Mouse (Mus musculus): Measurements from ENCODE around the gene Vwa7. TPM values are rescaled to one million over a fixed set of nuclear protein-coding genes. Genes with fewer than 3 reads are reported as not detected.
"Not testable (repeated sequence)": the region's sequence is repeated elsewhere in the genome, so short reads cannot be mapped to it uniquely, and the experiment has no call there.

The Vwa7 gene
- polyA plus RNA-seq, 1 experiment from 2014 or later, result 0.16 TPM

DNA sequence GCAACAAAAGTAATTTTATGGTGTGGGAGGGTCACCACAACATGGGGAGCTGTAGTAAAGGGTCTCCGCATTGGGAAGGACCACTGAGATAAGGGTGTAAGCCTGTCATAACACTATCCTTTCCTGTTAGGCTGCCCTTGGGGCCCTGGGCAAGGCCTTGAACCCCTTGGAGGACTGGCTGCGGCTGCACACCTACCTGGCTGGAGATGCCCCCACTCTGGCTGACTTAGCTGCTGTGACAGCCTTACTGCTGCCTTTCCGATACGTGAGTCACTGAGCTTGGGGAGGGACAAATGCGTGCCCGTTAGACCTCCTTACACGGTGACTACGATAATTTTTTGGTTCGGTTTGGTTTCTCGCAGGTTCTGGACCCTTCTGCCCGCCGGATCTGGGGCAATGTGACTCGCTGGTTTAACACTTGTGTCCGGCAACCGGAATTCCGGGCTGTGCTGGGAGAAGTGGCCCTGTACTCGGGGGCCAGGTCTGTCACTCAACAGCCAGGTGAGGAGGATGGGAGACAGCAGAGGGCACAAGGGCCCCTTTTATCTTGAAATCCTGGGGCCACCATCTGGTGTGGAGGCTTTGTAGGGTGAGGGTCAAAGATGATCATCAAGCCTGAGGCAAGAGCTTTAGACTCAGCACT lies 12.2 kb upstream of the Vwa7 start:
- peak overlapping the region; percentile 3 for H3K4me3 ChIP-seq (ENCODE audit: low read depth, low read length)
- H3K27ac ChIP-seq (ENCODE audit: low read depth, low read length), result no peak overlapping the region
- H3K4me2 ChIP-seq, result peak overlapping the region; percentile 98
- H3K9ac ChIP-seq (ENCODE audit: low read depth, low read length), result peak overlapping the region; percentile 10
- DNase-seq (ENCODE audit: low spot score), result no peak
- H3K27me3 ChIP-seq (replicated peaks; ENCODE audit: control insufficient read depth, insufficient read depth, low read length), result no peaks in the 10 kb centered on the region
- H3K4me1 ChIP-seq (replicated peaks; ENCODE audit: control insufficient read depth, insufficient read depth, low read length), result peaks cover 27% of the 10 kb centered on the region
- peaks cover 49% of the 10 kb centered on the region for H3K36me3 ChIP-seq (ENCODE audit: control insufficient read depth, insufficient read depth, low read length)
- WGBS, result 90% methylated on average over 17 of the region's 17 CpGs
- no peak for ATAC-seq (replicated peaks; ENCODE audit: low FRiP score)
- no peaks in the 10 kb centered on the region for H3K9me3 ChIP-seq (ENCODE audit: control insufficient read depth, low read length)

DNA sequence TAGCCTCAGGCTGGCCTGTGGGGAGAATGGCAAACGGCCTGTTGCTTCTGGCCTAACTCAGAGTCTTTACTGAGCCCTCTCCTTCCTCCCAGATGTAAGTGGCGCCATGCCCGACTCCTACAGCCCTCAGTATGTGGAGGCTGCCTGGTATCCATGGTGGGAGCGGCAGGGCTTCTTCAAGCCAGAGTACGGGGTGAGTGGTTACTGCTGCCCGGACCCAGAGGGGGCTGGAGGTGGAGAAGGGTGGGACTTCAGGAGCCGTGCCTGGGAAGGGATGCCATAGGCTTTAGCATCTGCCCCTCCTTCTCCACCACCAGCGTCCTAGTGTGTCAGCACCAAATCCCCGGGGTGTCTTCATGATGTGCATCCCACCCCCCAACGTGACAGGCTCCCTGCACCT lies 11.2 kb upstream of the Vwa7 start:
- WGBS, result 93% methylated on average over 10 of the region's 10 CpGs
- Histone ChIP-seq H3K4me3 (ENCODE audit: low read depth, low read length) (0 out of 2 replicates have a peak overlapping the region, but pooled peaks have one; percentile 1), H3K27ac (ENCODE audit: low read depth, low read length) (no peak overlapping the region), H3K36me3 (ENCODE audit: control insufficient read depth, insufficient read depth, low read length) (peaks cover 53% of the 10 kb centered on the region), H3K9ac (ENCODE audit: low read depth, low read length) (no peak overlapping the region), H3K4me2 (no peak overlapping the region), H3K4me1 (replicated peaks; ENCODE audit: control insufficient read depth, insufficient read depth, low read length) (peaks cover 26% of the 10 kb centered on the region), H3K27me3 (replicated peaks; ENCODE audit: control insufficient read depth, insufficient read depth, low read length) (no peaks in the 10 kb centered on the region), H3K9me3 (ENCODE audit: control insufficient read depth, low read length) (no peaks in the 10 kb centered on the region)
- ATAC-seq (replicated peaks; ENCODE audit: low FRiP score), result no peak
- no peak for DNase-seq (ENCODE audit: low spot score)

DNA sequence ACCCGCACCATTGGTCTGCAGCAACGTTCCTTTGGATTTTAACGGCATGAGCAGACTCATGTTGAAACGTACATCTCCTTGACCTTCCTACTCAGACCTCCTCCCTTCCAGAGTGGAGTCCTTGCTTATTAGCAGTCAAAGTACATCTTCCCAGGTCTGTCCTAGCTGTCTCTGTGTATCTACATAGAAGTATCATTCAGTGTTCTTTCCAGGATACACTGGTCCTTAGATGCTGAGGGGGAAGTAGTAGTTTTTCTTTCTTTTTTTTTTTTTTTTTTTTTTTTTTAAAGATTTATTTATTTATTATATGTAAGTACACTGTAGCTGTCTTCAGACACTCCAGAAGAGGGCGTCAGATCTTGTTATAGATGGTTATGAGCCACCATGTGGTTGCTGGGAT lies 10.5 kb upstream of the Vwa7 start:
- WGBS, result 93% methylated on average over 4 of the region's 5 CpGs
- H3K9me3 ChIP-seq (ENCODE audit: control insufficient read depth, low read length); H3K9ac ChIP-seq (ENCODE audit: low read depth, low read length); ATAC-seq (replicated peaks; ENCODE audit: low FRiP score); H3K4me3 ChIP-seq (ENCODE audit: low read depth, low read length); H3K27me3 ChIP-seq (replicated peaks; ENCODE audit: control insufficient read depth, insufficient read depth, low read length); H3K27ac ChIP-seq (ENCODE audit: low read depth, low read length); H3K4me2 ChIP-seq; DNase-seq (ENCODE audit: low spot score): not testable (repeated sequence)
- Histone ChIP-seq H3K36me3 (ENCODE audit: control insufficient read depth, insufficient read depth, low read length) (peaks cover 61% of the 10 kb centered on the region), H3K4me1 (replicated peaks; ENCODE audit: control insufficient read depth, insufficient read depth, low read length) (peaks cover 26% of the 10 kb centered on the region)

DNA sequence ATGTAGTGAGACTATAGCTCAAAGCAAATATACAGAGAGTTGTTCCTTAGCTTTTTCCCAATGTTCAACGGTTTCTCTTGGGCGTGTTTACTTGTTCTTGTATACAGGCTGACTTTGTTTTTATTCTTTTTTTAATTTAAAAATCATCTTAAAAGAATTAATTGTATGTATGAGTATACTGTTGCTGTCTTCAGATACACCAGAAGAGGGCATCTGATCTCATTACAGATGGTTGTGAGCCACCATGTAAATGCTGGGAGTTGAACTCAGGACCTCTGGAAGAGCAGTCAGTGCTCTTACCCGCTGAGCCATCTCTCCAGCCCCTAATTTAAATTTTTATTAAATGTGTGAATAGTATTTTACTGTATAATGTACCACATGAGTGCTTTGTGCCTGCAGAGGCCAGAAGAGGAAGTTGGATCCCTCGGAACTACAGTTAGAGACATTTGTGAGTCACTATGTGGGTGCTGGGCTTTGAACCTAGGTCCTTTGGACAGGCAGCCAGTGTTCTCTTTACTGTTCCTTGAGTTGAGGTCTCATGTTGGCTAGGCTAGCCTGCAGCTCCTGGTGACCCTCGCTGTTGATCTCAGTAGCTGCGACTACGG lies 8.9 kb upstream of the Vwa7 start:
- Histone ChIP-seq H3K4me1 (replicated peaks; ENCODE audit: control insufficient read depth, insufficient read depth, low read length) (peaks cover 22% of the 10 kb centered on the region), H3K9me3 (ENCODE audit: control insufficient read depth, low read length) (no peaks in the 10 kb centered on the region), H3K4me2 (no peak overlapping the region), H3K4me3 (ENCODE audit: low read depth, low read length) (no peak overlapping the region), H3K9ac (ENCODE audit: low read depth, low read length) (no peak overlapping the region), H3K27ac (ENCODE audit: low read depth, low read length) (no peak overlapping the region), H3K27me3 (replicated peaks; ENCODE audit: control insufficient read depth, insufficient read depth, low read length) (no peaks in the 10 kb centered on the region), H3K36me3 (ENCODE audit: control insufficient read depth, insufficient read depth, low read length) (peaks cover 72% of the 10 kb centered on the region)
- DNase-seq (ENCODE audit: low spot score) (no peak), ATAC-seq (replicated peaks; ENCODE audit: low FRiP score) (no peak)
- WGBS, result 91% methylated on average over 7 of the region's 7 CpGs

DNA sequence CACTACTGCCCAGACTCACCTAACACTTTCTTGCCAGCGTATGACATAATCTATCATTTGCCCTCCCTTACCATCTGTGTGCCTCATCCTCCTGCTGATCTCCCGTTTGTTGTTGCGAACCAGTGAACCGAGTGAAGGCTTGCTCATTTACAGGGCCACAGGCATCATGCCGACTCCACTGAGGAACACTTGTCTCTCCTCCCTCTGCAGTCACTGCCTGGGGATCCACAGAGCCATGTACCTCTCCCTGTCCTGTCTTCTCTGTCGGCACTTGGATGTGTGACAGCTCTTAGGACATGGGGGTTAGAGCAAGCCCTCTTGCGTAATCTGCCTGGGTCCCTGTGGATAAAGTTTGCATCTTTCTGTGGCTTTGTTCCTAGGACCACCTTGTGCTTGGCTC lies 6.8 kb upstream of the Vwa7 start:
- H3K4me1 ChIP-seq (replicated peaks; ENCODE audit: control insufficient read depth, insufficient read depth, low read length), result peaks cover 1% of the 10 kb centered on the region; the same call in 1 of the 2 replicates
- H3K27me3 ChIP-seq (replicated peaks; ENCODE audit: control insufficient read depth, insufficient read depth, low read length), result no peaks in the 10 kb centered on the region
- H3K9ac ChIP-seq (ENCODE audit: low read depth, low read length), result no peak overlapping the region
- WGBS, result 89% methylated on average over 7 of the region's 7 CpGs
- no peaks in the 10 kb centered on the region for H3K9me3 ChIP-seq (ENCODE audit: control insufficient read depth, low read length)
- no peak for DNase-seq (ENCODE audit: low spot score)
- ATAC-seq (replicated peaks; ENCODE audit: low FRiP score), result no peak
- H3K4me2 ChIP-seq, result no peak overlapping the region
- H3K4me3 ChIP-seq (ENCODE audit: low read depth, low read length), result no peak overlapping the region
- H3K36me3 ChIP-seq (ENCODE audit: control insufficient read depth, insufficient read depth, low read length), result peaks cover 83% of the 10 kb centered on the region
- H3K27ac ChIP-seq (ENCODE audit: low read depth, low read length), result no peak overlapping the region

DNA sequence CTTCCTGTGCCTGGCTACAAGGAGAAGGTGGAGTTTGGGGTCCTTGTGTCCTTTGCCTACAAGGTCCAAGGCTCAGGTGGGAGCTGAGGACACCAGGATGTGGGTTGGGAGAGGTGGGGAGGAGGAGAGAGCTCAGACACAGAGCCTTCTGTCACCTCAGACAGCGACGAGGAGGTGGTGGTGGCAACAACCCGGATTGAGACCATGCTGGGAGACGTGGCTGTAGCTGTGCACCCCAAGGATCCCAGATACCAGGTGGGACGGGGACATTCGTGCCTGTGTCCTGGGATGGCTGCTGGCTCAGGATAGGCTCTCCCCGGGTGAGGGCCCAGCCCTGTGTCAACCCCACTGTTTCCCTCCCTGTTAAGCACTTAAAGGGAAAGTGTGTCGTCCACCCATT lies 4.9 kb upstream of the Vwa7 start:
- no peak overlapping the region for H3K27ac ChIP-seq (ENCODE audit: low read depth, low read length)
- no peak overlapping the region for H3K4me3 ChIP-seq (ENCODE audit: low read depth, low read length)
- H3K36me3 ChIP-seq (ENCODE audit: control insufficient read depth, insufficient read depth, low read length), result peaks cover 87% of the 10 kb centered on the region
- peaks cover 5% of the 10 kb centered on the region; the same call in 1 of the 2 replicates for H3K4me1 ChIP-seq (replicated peaks; ENCODE audit: control insufficient read depth, insufficient read depth, low read length)
- no peaks in the 10 kb centered on the region for H3K27me3 ChIP-seq (replicated peaks; ENCODE audit: control insufficient read depth, insufficient read depth, low read length)
- H3K9me3 ChIP-seq (ENCODE audit: control insufficient read depth, low read length), result no peaks in the 10 kb centered on the region
- DNase-seq (ENCODE audit: low spot score), result no peak
- H3K4me2 ChIP-seq, result no peak overlapping the region
- ATAC-seq (replicated peaks; ENCODE audit: low FRiP score), result no peak
- 93% methylated on average over 8 of the region's 8 CpGs for WGBS
- H3K9ac ChIP-seq (ENCODE audit: low read depth, low read length), result no peak overlapping the region

DNA sequence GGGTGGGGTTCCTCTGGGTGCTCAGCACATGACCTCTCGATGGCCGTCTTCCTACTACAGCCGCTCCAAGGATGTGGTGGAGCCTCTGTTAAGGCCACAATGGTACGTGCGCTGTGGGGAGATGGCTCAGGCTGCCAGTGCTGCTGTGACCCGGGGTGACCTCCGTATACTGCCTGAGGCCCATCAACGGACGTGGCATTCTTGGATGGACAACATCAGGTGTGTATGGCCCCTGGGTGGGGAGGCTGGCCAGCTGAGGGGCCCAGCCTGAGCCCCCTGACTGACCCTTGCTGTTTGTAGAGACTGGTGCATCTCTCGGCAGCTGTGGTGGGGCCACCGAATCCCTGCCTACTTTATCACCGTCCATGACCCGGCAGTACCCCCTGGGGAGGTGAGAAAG lies 3.9 kb upstream of the Vwa7 start:
- Histone ChIP-seq H3K4me1 (replicated peaks; ENCODE audit: control insufficient read depth, insufficient read depth, low read length) (peaks cover 5% of the 10 kb centered on the region; the same call in 1 of the 2 replicates), H3K9me3 (ENCODE audit: control insufficient read depth, low read length) (no peaks in the 10 kb centered on the region), H3K36me3 (ENCODE audit: control insufficient read depth, insufficient read depth, low read length) (peaks cover 83% of the 10 kb centered on the region), H3K27me3 (replicated peaks; ENCODE audit: control insufficient read depth, insufficient read depth, low read length) (no peaks in the 10 kb centered on the region), H3K4me2 (no peak overlapping the region), H3K27ac (ENCODE audit: low read depth, low read length) (no peak overlapping the region), H3K9ac (ENCODE audit: low read depth, low read length) (no peak overlapping the region), H3K4me3 (ENCODE audit: low read depth, low read length) (no peak overlapping the region)
- WGBS, result 85% methylated on average over 13 of the region's 13 CpGs
- ATAC-seq (replicated peaks; ENCODE audit: low FRiP score) (no peak), DNase-seq (ENCODE audit: low spot score) (peak; percentile 30)

DNA sequence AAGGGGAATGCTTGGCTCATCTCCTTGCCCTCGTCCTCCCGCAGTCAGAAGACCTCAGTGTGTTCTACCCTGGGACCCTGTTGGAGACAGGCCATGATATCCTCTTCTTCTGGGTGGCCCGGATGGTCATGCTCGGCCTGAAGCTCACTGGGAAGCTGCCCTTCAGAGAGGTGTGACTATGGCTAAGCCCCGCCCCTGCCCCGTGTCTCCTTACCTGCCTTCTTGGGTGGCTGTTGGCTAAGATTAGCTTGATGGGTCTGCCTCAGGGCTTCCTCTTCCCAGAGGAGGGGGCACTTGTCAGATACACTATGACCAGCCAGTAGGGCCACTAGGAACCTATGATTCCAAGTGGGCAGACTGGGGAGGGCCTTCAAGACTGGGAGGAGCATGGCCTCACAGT lies 3.2 kb upstream of the Vwa7 start:
- no peaks in the 10 kb centered on the region for H3K27me3 ChIP-seq (replicated peaks; ENCODE audit: control insufficient read depth, insufficient read depth, low read length)
- H3K4me2 ChIP-seq, result no peak overlapping the region
- H3K27ac ChIP-seq (ENCODE audit: low read depth, low read length), result no peak overlapping the region
- WGBS, result 70% methylated on average over 6 of the region's 6 CpGs
- ATAC-seq (replicated peaks; ENCODE audit: low FRiP score), result no peak
- peaks cover 5% of the 10 kb centered on the region for H3K4me1 ChIP-seq (replicated peaks; ENCODE audit: control insufficient read depth, insufficient read depth, low read length)
- H3K4me3 ChIP-seq (ENCODE audit: low read depth, low read length), result no peak overlapping the region
- DNase-seq (ENCODE audit: low spot score), result peak; percentile 37
- H3K36me3 ChIP-seq (ENCODE audit: control insufficient read depth, insufficient read depth, low read length), result peaks cover 75% of the 10 kb centered on the region
- H3K9ac ChIP-seq (ENCODE audit: low read depth, low read length), result no peak overlapping the region
- H3K9me3 ChIP-seq (ENCODE audit: control insufficient read depth, low read length), result no peaks in the 10 kb centered on the region

DNA sequence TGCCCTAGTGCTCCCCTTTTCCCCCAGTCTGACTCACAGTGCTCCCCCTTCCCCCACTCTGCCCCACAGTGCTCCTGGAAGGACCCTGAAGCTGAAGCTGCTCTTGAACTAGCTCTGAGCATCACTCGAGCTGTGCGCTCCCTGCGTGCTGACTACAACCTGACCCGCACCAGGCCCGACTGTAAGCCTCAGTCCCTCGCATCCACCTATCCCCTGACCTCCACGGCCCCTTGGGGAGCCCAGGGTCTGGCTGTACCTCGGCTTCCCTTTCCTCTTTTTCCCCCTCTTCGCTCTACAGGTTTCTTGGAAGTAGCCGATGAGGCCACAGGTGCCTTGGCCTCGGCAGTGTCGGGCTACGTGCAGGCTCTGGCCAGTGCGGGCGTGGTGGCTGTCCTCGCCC lies 1.1 kb upstream of the Vwa7 start:
- Histone ChIP-seq H3K4me3 (ENCODE audit: low read depth, low read length) (no peak overlapping the region), H3K27me3 (replicated peaks; ENCODE audit: control insufficient read depth, insufficient read depth, low read length) (no peaks in the 10 kb centered on the region), H3K4me2 (no peak overlapping the region), H3K9ac (ENCODE audit: low read depth, low read length) (no peak overlapping the region), H3K36me3 (ENCODE audit: control insufficient read depth, insufficient read depth, low read length) (peaks cover 63% of the 10 kb centered on the region), H3K27ac (ENCODE audit: low read depth, low read length) (no peak overlapping the region), H3K4me1 (replicated peaks; ENCODE audit: control insufficient read depth, insufficient read depth, low read length) (peaks cover 5% of the 10 kb centered on the region), H3K9me3 (ENCODE audit: control insufficient read depth, low read length) (no peaks in the 10 kb centered on the region)
- ATAC-seq (replicated peaks; ENCODE audit: low FRiP score) (no peak), DNase-seq (ENCODE audit: low spot score) (no peak)
- 90% methylated on average over 16 of the region's 16 CpGs for WGBS

Data from liver, embryonic 11.5 days (tissue).